Mouse (Mus musculus) cerebellum, adult 18-20 months (tissue): ENCODE data around the gene Spata13.
A peak's percentile ranks its signal among the peaks of the same experiment; 100 is the strongest.

Experiments
- DNase-seq, 2 experiments: peaks; one replicate each; pipeline ENCODE4 v3.0.0; 2021

Gene Spata13

GRCm38 (mm10) chr14:60721938-60722337, 88.1 kb downstream of the Spata13 start:
- DNase-seq: no peak

- peak in 1 of 2 experiments; percentile 30 for DNase-seq
Measured at GRCm38 (mm10) chr14:60726091-60726490, 92.3 kb downstream of the Spata13 start.

GRCm38 (mm10) chr14:60727130-60727529, 93.3 kb downstream of the Spata13 start:
- no peak for DNase-seq

GRCm38 (mm10) chr14:60732081-60732480, 98.3 kb downstream of the Spata13 start:
- DNase-seq: no peak

- DNase-seq: no peak
Measured at GRCm38 (mm10) chr14:60732787-60733186, 99.0 kb downstream of the Spata13 start.

- no peak for DNase-seq
Measured at GRCm38 (mm10) chr14:60733706-60734105, 99.9 kb downstream of the Spata13 start.

GRCm38 (mm10) chr14:60735206-60735605, 101.4 kb downstream of the Spata13 start:
- peak; percentile 39 to 47 for DNase-seq

- no peak for DNase-seq
Measured at GRCm38 (mm10) chr14:60735848-60736547, 102.2 kb downstream of the Spata13 start.

- DNase-seq: no peak
Measured at GRCm38 (mm10) chr14:60736591-60737192, 102.9 kb downstream of the Spata13 start.

GRCm38 (mm10) chr14:60737202-60737611, 103.4 kb downstream of the Spata13 start:
- no peak for DNase-seq

- no peak for DNase-seq
Measured at GRCm38 (mm10) chr14:60738434-60738938, 104.7 kb downstream of the Spata13 start.

- DNase-seq: no peak
Measured at GRCm38 (mm10) chr14:60739155-60739554, 105.4 kb downstream of the Spata13 start.

GRCm38 (mm10) chr14:60739616-60740015, 105.8 kb downstream of the Spata13 start:
- DNase-seq: peak; percentile 36 to 46

GRCm38 (mm10) chr14:60740507-60740906, 106.7 kb downstream of the Spata13 start:
- no peak for DNase-seq

- peak in 1 of 2 experiments; percentile 32 for DNase-seq
Measured at GRCm38 (mm10) chr14:60741033-60741432, 107.2 kb downstream of the Spata13 start.

GRCm38 (mm10) chr14:60741490-60741981, 107.7 kb downstream of the Spata13 start:
- DNase-seq: peak; percentile 71 to 76

- DNase-seq: no peak
Measured at GRCm38 (mm10) chr14:60743681-60744080, 109.9 kb downstream of the Spata13 start.

GRCm38 (mm10) chr14:60745201-60745600, 111.4 kb downstream of the Spata13 start:
- DNase-seq: no peak

GRCm38 (mm10) chr14:60746141-60746540, 112.3 kb downstream of the Spata13 start:
- DNase-seq: no peak

GRCm38 (mm10) chr14:60747154-60747870, 113.5 kb downstream of the Spata13 start:
- DNase-seq: no peak

GRCm38 (mm10) chr14:60749880-60750279, 116.1 kb downstream of the Spata13 start:
- DNase-seq: no peak

- no peak for DNase-seq
Measured at GRCm38 (mm10) chr14:60751581-60751980, 117.8 kb downstream of the Spata13 start.
